Mouse (Mus musculus) heart, adult 2 months (tissue): ENCODE results near the gene Spata2l.

Experiments used
- CTCF ChIP-seq: fragments of 200-600 bp; IDR thresholded peaks from 2 replicates; pipeline ENCODE4 v1.8.1; 2022; ENCODE audit warnings: antibody characterized with exemption, mild to moderate bottlenecking, moderate library complexity
- POLR2A ChIP-seq: fragments of 200-500 bp; IDR thresholded peaks from 2 replicates; pipeline ENCODE4 v1.6.1; 2011; ENCODE audit warnings: mild to moderate bottlenecking, low read depth, low read length, control low read depth; ENCODE audit not compliant: insufficient read depth

DNA sequence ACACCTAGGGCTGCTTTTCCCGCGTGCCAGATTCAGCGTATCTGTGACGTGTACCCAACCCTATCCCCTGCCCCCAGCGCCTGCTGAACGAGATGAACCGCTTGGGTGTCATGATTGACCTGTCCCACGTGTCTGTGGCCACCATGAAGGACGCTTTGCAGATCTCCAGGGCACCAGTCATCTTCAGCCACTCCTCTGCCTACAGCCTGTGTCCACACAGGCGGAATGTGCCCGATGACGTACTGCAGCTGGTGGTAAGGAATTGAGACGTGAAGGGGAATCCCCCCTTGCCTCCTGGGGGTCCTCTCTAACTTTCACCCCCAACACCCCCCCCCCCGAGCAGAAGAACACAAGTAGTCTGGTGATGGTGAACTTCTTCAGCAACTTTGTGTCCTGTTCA lies 36.2 kb downstream of the Spata2l start:
- TF ChIP-seq CTCF: no peak
- TF ChIP-seq POLR2A: no peak
